Mouse (Mus musculus): ENCODE results near the gene Xrra1.

DNA sequence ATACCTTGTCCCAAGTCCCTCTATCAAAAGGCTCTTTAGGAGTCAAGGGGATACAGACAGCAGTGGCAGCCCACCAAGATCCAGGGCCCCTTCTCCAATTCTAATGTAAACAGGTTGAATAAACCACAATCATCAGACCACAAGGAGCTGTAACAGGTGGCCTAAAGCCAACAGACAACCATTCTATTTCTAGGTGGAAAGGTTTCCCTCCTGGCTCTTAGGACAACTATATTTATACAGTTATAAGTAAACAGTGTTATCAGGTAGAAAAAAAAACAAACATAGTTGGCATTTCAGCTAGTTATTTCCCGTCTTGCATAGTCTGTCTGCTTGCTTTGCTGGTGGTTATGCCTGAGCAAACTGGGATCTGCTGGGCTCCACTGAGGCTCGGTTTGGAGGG is 61.5 kb downstream of the Xrra1 start:
- TF ChIP-seq CTCF (IDR thresholded peaks at IDR 0.05; ENCODE audit: extremely low read depth, insufficient read depth, low read length), result no peak
- TF ChIP-seq POLR2A (IDR thresholded peaks at IDR 0.05; ENCODE audit: extremely low read depth, insufficient read depth, low read length), result no peak

Data from cortical plate, adult 2 months (tissue).